In genomic region chr17:29988141-29988540, GRCm38 (mm10) we compare ENCODE assay signal across 17 mouse cellular contexts. TPM values are rescaled to one million over a fixed set of nuclear protein-coding genes. Genes with fewer than 3 reads are reported as not detected.
DNase-seq lines count a peak whose midpoint lies in the region; TF ChIP-seq lines count a peak whose summit lies in the region.
"Had no signal": no experiment of that assay in that cellular context is flagged by ENCODE, and none has a peak within 500 bp of the region (broad histone marks: within the 10 kb centered on the region; RNA-seq: fewer than 3 reads in every experiment).

No protein-coding gene starts in this region.

- H3K4me1 ChIP-seq in kidney, adult 2 months (ENCODE audit: control insufficient read depth, insufficient read depth, low read length), result peaks cover 7% of the 10 kb centered on the region
- H3K4me1 ChIP-seq: embryonic facial prominence, embryonic 12.5 days; forebrain, embryonic 13.5 days had no signal

- H3K27me3 ChIP-seq in kidney, adult 2 months (replicated peaks; ENCODE audit: control insufficient read depth, insufficient read depth, low read length), result no peaks in the 10 kb centered on the region
- H3K27me3 ChIP-seq: embryonic facial prominence, embryonic 12.5 days; forebrain, embryonic 13.5 days; forebrain, embryonic 15.5 days had no signal

- WGBS in kidney, adult 2 months, result 44% methylated on average over 5 of the region's 5 CpGs

- no peak for TF ChIP-seq POLR2A in kidney, adult 2 months (IDR thresholded peaks at IDR 0.05; ENCODE audit: low read depth, low read length)

- no peak for TF ChIP-seq CTCF in kidney, adult 2 months (conservative IDR thresholded peaks at IDR 0.05; ENCODE audit: insufficient read depth, insufficient read length, low read depth, low read length)

- H3K36me3 ChIP-seq in kidney, adult 2 months (ENCODE audit: control insufficient read depth, insufficient read depth, low read length), result no peaks in the 10 kb centered on the region
- H3K36me3 ChIP-seq: embryonic facial prominence, embryonic 10.5 days; embryonic facial prominence, embryonic 12.5 days; forebrain, embryonic 15.5 days had no signal

- no peak overlapping the region for H3K27ac ChIP-seq in kidney, adult 2 months (ENCODE audit: insufficient read depth, low read depth, low read length)
- H3K27ac ChIP-seq: embryonic facial prominence, embryonic 10.5 days; embryonic facial prominence, embryonic 12.5 days; forebrain, embryonic 13.5 days; forebrain, embryonic 15.5 days had no signal

- DNase-seq in adrenal gland, adult 2 months, result peak; percentile 44
- DNase-seq in adrenal gland, postnatal 25 days, result no peak
- DNase-seq in adrenal gland, postnatal 14 days, result peak; percentile 58
- no peak for DNase-seq in adrenal gland, adult 18-20 months (ENCODE audit: low spot score in 2 of 2)
- DNase-seq in adrenal gland, postnatal 36 days, result peak; percentile 30 to 35
- DNase-seq in kidney, adult 2 months, result no peak
- DNase-seq: cerebellum, adult 11-12 months; cerebellum, adult 2 months; cerebellum, adult 9-10 months; cerebellum, postnatal 10 days; cerebellum, postnatal 25 days; embryo, embryonic 11 days; forebrain, postnatal 0 days had no signal

- H3K4me3 ChIP-seq in kidney, adult 2 months (ENCODE audit: insufficient read depth, low read depth, low read length), result no peak overlapping the region
- H3K4me3 ChIP-seq: embryonic facial prominence, embryonic 10.5 days; embryonic facial prominence, embryonic 12.5 days; forebrain, embryonic 13.5 days; forebrain, embryonic 15.5 days had no signal

RNA-seq across cellular contexts. Expression of gene Zfand3, which starts 16.4 kb away (rescaled TPM):
- 100 to 1,000 TPM; 164 to 210 TPM for total RNA-seq in adrenal gland, adult 2 months (2021)
- polyA plus RNA-seq in adrenal gland, adult 2 months (2012; rRNA removed), result 60.9 and 67.0 TPM in 2 replicates
- 138 and 144 TPM in 2 replicates for total RNA-seq in adrenal gland, postnatal 25 days (2021)
- 126 and 133 TPM in 2 replicates for total RNA-seq in adrenal gland, postnatal 14 days (2021)
- total RNA-seq in adrenal gland, adult 18-20 months (2021), result 100 to 1,000 TPM; 162 to 171 TPM
- 100 to 1,000 TPM; 145 to 165 TPM for total RNA-seq in adrenal gland, postnatal 36 days (2021)
- 103 and 111 TPM in 2 replicates for polyA plus RNA-seq in kidney, adult 2 months (2012; rRNA removed)

RNA-seq across cellular contexts. Expression of gene Mdga1, which starts 18.3 kb away (rescaled TPM):
- total RNA-seq in adrenal gland, adult 2 months (2021), result 1 to 10 TPM; 1.0 to 1.3 TPM
- polyA plus RNA-seq in adrenal gland, adult 2 months (2012; rRNA removed), result 1.5 and 2.4 TPM in 2 replicates
- 1.4 and 1.9 TPM in 2 replicates for total RNA-seq in adrenal gland, postnatal 25 days (2021)
- total RNA-seq in adrenal gland, postnatal 14 days (2021), result 1.3 and 1.8 TPM in 2 replicates
- total RNA-seq in adrenal gland, adult 18-20 months (2021), result 1 to 10 TPM in 1 of 2 experiments, under 1 TPM in 1; 0.23 to 1.2 TPM
- 1 to 10 TPM in 1 of 2 experiments, under 1 TPM in 1; 0.63 to 1.4 TPM for total RNA-seq in adrenal gland, postnatal 36 days (2021)
- 0.50 and 1.3 TPM in 2 replicates for polyA plus RNA-seq in kidney, adult 2 months (2012; rRNA removed)

Comparison
In these comparisons a context has a peak if more than half of its experiments do, and no peak if none do; other contexts are left out.
1. DNase-seq: peak in adrenal gland, adult 2 months (single experiment), adrenal gland, postnatal 14 days (single experiment) and adrenal gland, postnatal 36 days (2 of 2); none in adrenal gland, postnatal 25 days (single experiment), adrenal gland, adult 18-20 months (0 of 2) and kidney, adult 2 months (single experiment).